Mouse (Mus musculus) forebrain, embryonic 15.5 days (tissue): Measurements from ENCODE around the gene Disp3. TPM values are rescaled to one million over a fixed set of nuclear protein-coding genes. Genes with fewer than 3 reads are reported as not detected.
A peak's percentile ranks its signal among the peaks of the same experiment; 100 is the strongest.

Experiments used
- ATAC-seq: fragments of 200-750 bp; cut with Nextera tagmentation; replicated peaks from 2 replicates; pipeline ENCODE4 v1.8.0; 2017; ENCODE audit warnings: mild to moderate bottlenecking, moderate TSS enrichment, moderate library complexity
- H3K27ac ChIP-seq: fragments of 300-500 bp; sonication (generic); replicated peaks from 2 replicates; pipeline ENCODE4 v1.5.1; 2015; ENCODE audit warnings: mild to moderate bottlenecking, inconsistent platforms
- H3K27me3 ChIP-seq: fragments of 300-500 bp; sonication (generic); 2 replicates; pipeline ENCODE4 v1.6.1; 2015; ENCODE audit warnings: inconsistent platforms
- H3K36me3 ChIP-seq: fragments of 300-500 bp; sonication (generic); 2 replicates; pipeline ENCODE4 v1.6.1; 2015; ENCODE audit warnings: mild to moderate bottlenecking, inconsistent platforms
- H3K4me1 ChIP-seq: fragments of 300-500 bp; sonication (generic); 2 replicates; pipeline ENCODE4 v1.6.1; 2015; ENCODE audit warnings: inconsistent platforms
- H3K4me2 ChIP-seq: fragments of 300-500 bp; sonication (generic); replicated peaks from 2 replicates; pipeline ENCODE4 v1.6.1; 2015; ENCODE audit warnings: mild to moderate bottlenecking, inconsistent platforms
- H3K4me3 ChIP-seq: fragments of 300-500 bp; sonication (generic); 2 replicates; pipeline ENCODE4 v1.5.1; 2015; ENCODE audit warnings: mild to moderate bottlenecking, inconsistent platforms
- H3K9ac ChIP-seq: fragments of 300-500 bp; sonication (generic); replicated peaks from 2 replicates; pipeline ENCODE4 v1.6.1; 2015; ENCODE audit warnings: mild to moderate bottlenecking, inconsistent platforms
- H3K9me3 ChIP-seq: fragments of 300-500 bp; sonication (generic); 2 replicates; pipeline ENCODE4 v1.6.1; 2016; ENCODE audit warnings: inconsistent platforms
- WGBS: fragments of 180-500 bp; shearing (Covaris S2); methylation state at CpG from one replicate; pipeline ENCODE4 v1.1.7; 2015; ENCODE audit warnings: mixed read lengths; 5-methylcytosine and 5-hydroxymethylcytosine counted together
- polyA plus RNA-seq: library from polyadenylated mRNA; unstranded; fragments of >200 nt; fragmentation: Nextera tagmentation; extraction: Ambion mirVana; gene quantifications from 2 replicates; pipeline ENCODE4 v1.2.1, GENCODE M21; 2015

Disp3 gene
- polyA plus RNA-seq, 1 experiment from 2014 or later: 11.5 TPM

- H3K4me1 ChIP-seq: peaks cover 63% of the 10 kb centered on the region
Observed at GRCm38 (mm10) chr4:148286226-148287031, 1.3 kb downstream of the Disp3 start.

GRCm38 (mm10) chr4:148284219-148284618 is 3.5 kb downstream of the Disp3 start:
- H3K4me1 ChIP-seq: peaks cover 48% of the 10 kb centered on the region
- peak overlapping the region; percentile 71 for H3K4me2 ChIP-seq
- WGBS: 42% methylated on average over 13 of the region's 13 CpGs

More at GRCm38 (mm10) chr4:148286226-148287031, 1.3 kb downstream of the Disp3 start:
- H3K4me2 ChIP-seq: peak overlapping the region; percentile 71
- H3K4me3 ChIP-seq: peak overlapping the region; percentile 79
- H3K36me3 ChIP-seq: no peaks in the 10 kb centered on the region
- ATAC-seq: no peak
- WGBS: 13% methylated on average over 22 of the region's 22 CpGs
- no peaks in the 10 kb centered on the region for H3K9me3 ChIP-seq
- H3K27me3 ChIP-seq: no peaks in the 10 kb centered on the region
- H3K27ac ChIP-seq: peak overlapping the region; percentile 87
- peak overlapping the region; percentile 83 for H3K9ac ChIP-seq

DNA sequence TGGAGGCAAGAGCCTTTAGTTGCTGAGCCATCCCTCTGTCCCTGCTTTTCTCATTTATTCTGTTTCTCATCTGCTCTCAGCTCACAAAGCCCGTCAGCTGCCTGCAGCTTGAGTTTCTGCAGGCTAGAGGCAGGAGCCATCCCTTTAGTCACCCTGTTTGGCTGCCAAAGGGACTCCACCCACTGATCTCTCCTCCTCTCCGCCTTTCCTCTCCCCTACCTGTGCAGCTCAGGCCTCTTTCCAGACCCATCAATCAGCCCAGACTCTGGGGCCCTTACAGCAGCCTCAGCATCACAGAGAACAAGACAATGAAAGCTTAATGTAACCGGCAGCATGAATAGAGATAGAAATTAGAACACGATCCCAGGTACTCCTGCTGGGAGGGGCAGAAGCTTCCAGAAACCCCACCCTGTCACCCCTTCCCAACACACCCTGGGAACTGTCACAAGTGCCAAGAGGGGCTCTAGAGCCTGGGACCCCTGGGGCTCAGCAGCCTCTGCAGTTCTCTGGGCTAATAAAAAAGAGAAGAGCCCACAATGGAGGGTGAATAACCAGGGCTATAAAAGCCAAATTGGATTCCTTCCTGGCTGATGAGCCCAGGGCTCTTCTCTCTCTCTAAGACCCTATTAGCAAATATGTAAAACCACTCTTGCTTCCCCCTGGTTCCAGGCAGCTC is 10.8 kb downstream of the Disp3 start:
- Histone ChIP-seq H3K9me3 (no peaks in the 10 kb centered on the region), H3K4me2 (no peak overlapping the region), H3K27me3 (peaks cover 7% of the 10 kb centered on the region), H3K9ac (no peak overlapping the region), H3K36me3 (no peaks in the 10 kb centered on the region), H3K4me3 (no peak overlapping the region), H3K4me1 (peaks cover 48% of the 10 kb centered on the region), H3K27ac (peak overlapping the region; percentile 53)
- WGBS: 10% methylated on average over 4 of the region's 4 CpGs
- no peak for ATAC-seq

More at GRCm38 (mm10) chr4:148284219-148284618, 3.5 kb downstream of the Disp3 start:
- H3K27me3 ChIP-seq: no peaks in the 10 kb centered on the region
- H3K9me3 ChIP-seq: no peaks in the 10 kb centered on the region
- peak overlapping the region; percentile 17 for H3K4me3 ChIP-seq
- peak overlapping the region; percentile 29 for H3K9ac ChIP-seq
- ATAC-seq: no peak
- H3K36me3 ChIP-seq: no peaks in the 10 kb centered on the region
- H3K27ac ChIP-seq: peak overlapping the region; percentile 66

DNA sequence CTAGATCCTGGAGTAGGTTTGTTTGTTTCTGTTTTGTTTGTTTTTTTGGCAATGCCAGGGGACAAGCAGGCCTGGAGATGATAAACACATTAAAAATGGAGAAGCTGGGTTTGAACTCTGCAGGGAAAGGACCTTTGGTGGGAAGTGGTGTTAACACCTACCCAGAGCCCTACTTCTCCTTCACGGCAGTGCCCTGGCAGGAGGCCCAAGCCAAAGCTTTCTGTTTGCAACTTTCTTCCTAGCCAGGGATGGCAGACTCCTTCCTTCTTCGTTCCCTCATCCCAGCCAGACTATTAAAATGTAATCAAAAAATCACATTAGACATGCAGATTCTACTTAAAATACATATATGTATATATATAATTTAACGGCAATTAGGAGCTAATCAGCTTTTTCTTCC is 13.1 kb downstream of the Disp3 start:
- H3K4me2 ChIP-seq: no peak overlapping the region
- H3K9me3 ChIP-seq: no peaks in the 10 kb centered on the region
- no peak overlapping the region for H3K4me3 ChIP-seq
- H3K27ac ChIP-seq: peak overlapping the region; percentile 2; the same call in 1 of the 2 replicates
- 39% methylated on average over 3 of the region's 3 CpGs for WGBS
- H3K36me3 ChIP-seq: peaks cover 15% of the 10 kb centered on the region
- no peak overlapping the region for H3K9ac ChIP-seq
- peaks cover 19% of the 10 kb centered on the region for H3K27me3 ChIP-seq
- no peak for ATAC-seq
- H3K4me1 ChIP-seq: peaks cover 54% of the 10 kb centered on the region

DNA sequence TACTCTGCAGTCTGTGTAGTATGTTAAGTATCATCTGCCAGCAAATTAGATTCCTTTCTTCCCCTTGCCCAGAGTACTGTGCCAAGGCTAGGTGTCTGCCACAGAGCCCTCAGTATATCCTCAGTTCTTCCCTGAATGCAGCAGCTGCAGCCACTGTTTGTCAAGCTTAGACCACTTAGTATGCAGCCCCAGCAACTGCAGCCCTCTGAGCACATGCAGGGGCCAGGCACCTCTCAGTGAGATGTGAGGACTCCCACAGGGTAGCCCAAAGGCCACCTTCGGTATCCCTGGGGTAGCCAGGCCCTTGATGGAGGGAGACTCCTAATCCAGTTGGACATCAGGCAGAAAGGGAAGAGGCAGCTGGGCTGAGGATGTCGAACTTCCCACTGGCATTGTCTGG is 14.5 kb downstream of the Disp3 start:
- Histone ChIP-seq H3K4me3 (no peak overlapping the region), H3K27me3 (peaks cover 19% of the 10 kb centered on the region), H3K9ac (no peak overlapping the region), H3K27ac (no peak overlapping the region), H3K9me3 (no peaks in the 10 kb centered on the region), H3K4me1 (peaks cover 54% of the 10 kb centered on the region), H3K36me3 (peaks cover 27% of the 10 kb centered on the region), H3K4me2 (no peak overlapping the region)
- WGBS: 2% methylated on average over 2 of the region's 2 CpGs
- no peak for ATAC-seq

- H3K4me1 ChIP-seq: peaks cover 42% of the 10 kb centered on the region
- H3K4me3 ChIP-seq: peak overlapping the region; percentile 25
- peak; percentile 51; the same call in 1 of the 2 replicates for ATAC-seq
- no peak overlapping the region for H3K9ac ChIP-seq
- peak overlapping the region; percentile 33 for H3K4me2 ChIP-seq
- no peak overlapping the region for H3K27ac ChIP-seq
- H3K36me3 ChIP-seq: peaks cover 36% of the 10 kb centered on the region
- H3K27me3 ChIP-seq: peaks cover 19% of the 10 kb centered on the region
- no peaks in the 10 kb centered on the region for H3K9me3 ChIP-seq
- WGBS: 5% methylated on average over 39 of the region's 39 CpGs
Observed at GRCm38 (mm10) chr4:148271656-148272055, 16.1 kb downstream of the Disp3 start.

DNA sequence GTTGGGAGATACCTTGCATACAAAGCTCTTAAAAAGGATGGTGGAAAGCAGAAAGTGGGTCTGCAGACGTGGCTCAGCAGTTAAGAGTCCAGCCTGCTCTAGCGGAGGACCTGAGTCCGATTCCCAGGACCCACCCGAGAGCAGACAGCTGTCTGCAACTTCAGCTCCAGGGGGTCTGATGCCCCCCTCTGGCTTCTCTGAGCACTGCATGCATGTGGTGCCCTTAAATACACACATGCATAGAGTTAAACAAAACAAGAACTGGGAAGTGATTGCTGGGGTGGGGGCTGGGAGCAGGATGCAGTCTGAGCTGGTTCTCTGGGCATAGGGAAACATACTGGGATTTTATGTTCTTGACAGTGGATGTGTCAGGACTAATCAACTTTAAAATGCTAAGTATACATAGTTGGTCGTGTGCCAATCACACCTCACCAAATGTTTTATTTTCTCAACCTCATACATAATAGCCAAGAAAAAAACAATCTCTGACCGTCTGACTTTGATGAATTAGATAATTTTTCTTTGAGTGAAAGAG is 20.7 kb downstream of the Disp3 start:
- no peak; the same call in 1 of the 2 replicates for ATAC-seq
- H3K27ac ChIP-seq: peak overlapping the region; percentile 70; the same call in 1 of the 2 replicates
- H3K9me3 ChIP-seq: no peaks in the 10 kb centered on the region
- no peak overlapping the region for H3K4me3 ChIP-seq
- WGBS: 80% methylated on average over 6 of the region's 6 CpGs
- peaks cover 7% of the 10 kb centered on the region for H3K4me1 ChIP-seq
- no peak overlapping the region for H3K9ac ChIP-seq
- peaks cover 13% of the 10 kb centered on the region for H3K27me3 ChIP-seq
- peaks cover 51% of the 10 kb centered on the region for H3K36me3 ChIP-seq
- no peak overlapping the region for H3K4me2 ChIP-seq

DNA sequence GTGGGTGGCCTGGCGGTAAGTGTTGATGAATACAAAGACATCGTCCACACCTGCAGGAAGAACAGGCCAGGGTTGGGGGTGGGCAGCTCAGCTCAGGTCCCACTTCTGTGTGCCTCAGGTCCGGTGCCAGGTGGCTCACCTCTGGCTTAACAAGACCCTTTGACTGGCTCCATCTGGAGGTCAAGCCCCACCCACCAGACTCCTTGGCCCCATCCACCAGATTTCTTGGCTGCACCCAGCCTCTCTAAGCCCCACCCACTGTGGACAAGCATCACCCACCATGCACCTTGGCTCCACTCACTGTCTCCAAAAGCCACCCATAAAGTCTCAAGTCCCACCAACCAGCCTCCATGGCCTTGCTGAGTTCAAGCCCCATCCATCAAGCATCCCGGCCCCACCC is 27.8 kb downstream of the Disp3 start:
- WGBS: 98% methylated on average over 4 of the region's 4 CpGs
- Histone ChIP-seq H3K36me3 (peaks cover 45% of the 10 kb centered on the region), H3K4me2 (no peak overlapping the region), H3K4me1 (no peaks in the 10 kb centered on the region), H3K27ac (no peak overlapping the region), H3K9me3 (no peaks in the 10 kb centered on the region), H3K9ac (no peak overlapping the region), H3K4me3 (no peak overlapping the region), H3K27me3 (no peaks in the 10 kb centered on the region)
- no peak for ATAC-seq

DNA sequence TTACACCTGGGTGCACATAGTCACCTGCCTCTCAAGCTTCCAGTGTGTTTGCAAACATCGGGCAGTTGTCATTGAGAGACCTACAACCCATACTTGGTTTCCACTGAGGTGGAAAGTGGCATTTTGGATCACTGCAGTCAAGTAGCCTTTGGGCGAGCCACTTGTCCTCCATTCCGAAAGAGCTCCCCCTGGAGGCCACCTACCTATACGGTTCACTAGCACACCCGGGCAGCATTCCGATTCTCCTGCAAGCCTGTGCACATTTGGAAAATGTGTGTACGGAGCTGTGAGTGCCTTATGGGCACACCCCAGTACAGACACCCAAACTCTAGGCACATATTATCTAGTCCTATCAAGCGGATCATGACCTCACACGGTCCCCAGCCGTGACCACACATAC is 38.4 kb downstream of the Disp3 start:
- H3K9me3 ChIP-seq: 0 out of 2 replicates have a peak, but pooled peaks cover 6% of the 10 kb centered on the region
- 41% methylated on average over 10 of the region's 10 CpGs for WGBS
- no peak overlapping the region for H3K27ac ChIP-seq
- no peak overlapping the region for H3K4me3 ChIP-seq
- no peaks in the 10 kb centered on the region for H3K4me1 ChIP-seq
- no peak for ATAC-seq
- peaks cover 89% of the 10 kb centered on the region for H3K36me3 ChIP-seq
- no peak overlapping the region for H3K4me2 ChIP-seq
- no peak overlapping the region for H3K9ac ChIP-seq
- no peaks in the 10 kb centered on the region for H3K27me3 ChIP-seq

GRCm38 (mm10) chr4:148240387-148240786 is 47.4 kb downstream of the Disp3 start:
- Histone ChIP-seq H3K4me1 (peaks cover 35% of the 10 kb centered on the region), H3K27ac (peak overlapping the region; percentile 83), H3K27me3 (no peaks in the 10 kb centered on the region), H3K4me2 (no peak overlapping the region), H3K9me3 (no peaks in the 10 kb centered on the region), H3K36me3 (peaks cover 41% of the 10 kb centered on the region), H3K9ac (no peak overlapping the region), H3K4me3 (no peak overlapping the region)
- whole genome bisulfite sequencing: 57% methylated on average over 9 of the region's 9 CpGs
- peak; percentile 42 for ATAC-seq

DNA sequence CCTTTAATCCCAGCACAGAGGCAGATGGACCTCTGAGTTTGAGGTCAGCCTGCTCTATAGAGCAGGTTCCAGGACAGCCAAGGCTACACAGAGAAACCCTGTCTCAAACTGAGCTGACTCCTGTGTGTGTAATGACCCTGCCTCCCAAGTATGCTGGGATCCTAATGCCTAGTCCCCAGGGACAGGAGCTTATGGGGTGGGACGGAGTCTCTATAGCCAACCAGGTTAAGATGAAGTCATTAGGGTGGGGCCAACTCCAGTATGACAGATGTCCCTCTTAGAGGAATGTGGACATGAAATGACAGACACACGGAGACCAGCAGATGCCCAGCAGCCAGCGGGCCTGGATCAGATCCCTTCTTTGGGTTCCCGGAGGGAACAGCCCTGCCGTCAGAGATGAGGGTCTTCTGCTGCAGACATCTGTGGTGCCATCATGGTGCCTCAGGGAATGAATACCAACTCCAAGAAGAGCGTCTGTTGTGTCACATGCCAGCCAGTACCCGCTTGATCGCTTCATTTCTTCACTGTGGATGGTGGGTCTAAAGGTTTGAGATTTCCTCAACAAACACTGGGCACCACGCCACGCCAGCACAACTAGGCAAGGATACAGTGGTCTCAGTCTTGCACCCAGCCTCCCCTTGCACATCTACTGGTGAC is 48.2 kb downstream of the Disp3 start:
- Histone ChIP-seq H3K36me3 (peaks cover 35% of the 10 kb centered on the region), H3K27me3 (no peaks in the 10 kb centered on the region), H3K9ac (no peak overlapping the region), H3K4me3 (no peak overlapping the region), H3K4me1 (peaks cover 35% of the 10 kb centered on the region), H3K27ac (peak overlapping the region; percentile 83), H3K4me2 (no peak overlapping the region), H3K9me3 (no peaks in the 10 kb centered on the region)
- ATAC-seq: peak; percentile 55
- 70% methylated on average over 10 of the region's 10 CpGs for WGBS
